Comparison of ENCODE assay signal across 16 mouse cellular contexts in the genomic region with DNA sequence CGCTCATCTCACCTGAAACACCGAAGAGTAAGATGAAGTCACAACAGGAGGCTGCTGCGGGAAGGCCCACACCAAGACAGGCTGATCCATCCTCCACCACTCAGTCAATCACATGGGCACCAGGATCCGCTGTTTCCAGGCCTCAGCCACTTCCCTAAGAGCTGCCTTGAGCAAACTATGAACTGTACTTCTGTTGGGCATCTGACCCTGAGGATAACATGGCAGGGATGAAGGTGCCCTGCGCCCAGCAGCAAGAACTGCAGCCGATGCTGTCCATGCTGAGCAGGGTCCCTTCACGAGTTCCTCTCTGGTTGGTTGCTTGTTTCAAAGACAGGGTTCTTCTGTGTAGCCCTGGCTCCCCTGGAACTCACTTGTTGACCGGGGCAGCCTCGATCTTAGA.
"Had no signal": no experiment of that assay in that cellular context is flagged by ENCODE, and none has a peak within 500 bp of the region (broad histone marks: within the 10 kb centered on the region; RNA-seq: fewer than 3 reads in every experiment).

No protein-coding gene starts in this region.

- H3K4me1 ChIP-seq: neural tube, embryonic 12.5 days; neural tube, embryonic 13.5 days; neural tube, embryonic 15.5 days; stomach, embryonic 15.5 days had no signal

- H3K27me3 ChIP-seq: neural tube, embryonic 12.5 days; neural tube, embryonic 13.5 days; neural tube, embryonic 15.5 days; stomach, embryonic 15.5 days had no signal

- DNase-seq: retina, postnatal 1 day; right cerebral cortex, adult 18-20 months; right cerebral cortex, postnatal 14 days; right cerebral cortex, postnatal 25 days; right cerebral cortex, postnatal 4 days; spleen, adult 18-20 months; thymus, adult 18-20 months; thymus, adult 2 months; thymus, postnatal 14 days; thymus, postnatal 25 days; thymus, postnatal 36 days had no signal

- H3K27ac ChIP-seq: neural tube, embryonic 12.5 days; neural tube, embryonic 13.5 days; neural tube, embryonic 15.5 days; stomach, embryonic 15.5 days; stomach, postnatal 0 days had no signal

- H3K4me3 ChIP-seq: neural tube, embryonic 12.5 days; neural tube, embryonic 13.5 days; neural tube, embryonic 15.5 days; stomach, embryonic 15.5 days had no signal

- H3K9me3 ChIP-seq: neural tube, embryonic 12.5 days; neural tube, embryonic 13.5 days; neural tube, embryonic 15.5 days; stomach, embryonic 15.5 days had no signal
